15 mouse cellular contexts compared by ENCODE assay signal in the genomic region with DNA sequence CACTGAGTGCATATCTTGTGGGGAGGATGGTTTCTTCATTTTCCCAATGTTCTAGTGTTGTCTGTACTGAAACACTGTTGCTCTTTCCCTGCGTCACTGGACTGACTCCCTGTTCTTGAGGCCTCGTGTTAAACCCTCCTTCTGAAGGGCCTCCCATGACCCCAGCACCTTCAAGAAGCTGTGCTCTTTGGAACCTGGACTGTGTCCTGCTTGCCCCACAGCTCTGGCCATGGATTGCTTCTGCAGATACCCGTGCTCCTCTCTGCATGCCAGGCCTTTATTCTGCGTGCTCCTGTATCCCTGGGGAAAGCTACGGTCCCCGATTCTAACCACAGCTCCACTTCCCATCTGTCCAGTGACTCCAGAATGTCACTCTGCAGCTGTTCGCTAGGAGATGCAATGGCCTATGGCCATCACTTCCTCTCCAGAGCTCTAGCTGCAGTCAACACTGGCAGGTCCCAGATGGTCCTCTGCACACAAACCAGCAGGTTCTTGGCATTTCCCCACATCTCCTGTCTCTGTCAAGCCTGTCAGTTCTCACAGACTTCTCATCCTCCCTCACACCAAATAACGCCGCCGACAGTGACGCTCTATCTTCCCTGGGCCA. TPM values are rescaled to one million over a fixed set of nuclear protein-coding genes. Genes with fewer than 3 reads are reported as not detected.
DNase-seq lines count a peak whose midpoint lies in the region; ATAC-seq and TF ChIP-seq lines count a peak whose summit lies in the region.
"Had no signal": no experiment of that assay in that cellular context is flagged by ENCODE, and none has a peak within 500 bp of the region (broad histone marks: within the 10 kb centered on the region; RNA-seq: fewer than 3 reads in every experiment).

No protein-coding gene starts in this region.

- no peak for TF ChIP-seq CTCF in hindbrain, postnatal 0 days (IDR thresholded peaks at IDR 0.05; ENCODE audit: low read depth)
- TF ChIP-seq CTCF in brain, embryonic 14.5 days (IDR thresholded peaks at IDR 0.05; ENCODE audit: borderline replicate concordance, extremely low read depth, insufficient read depth, insufficient read length), result no peak
- TF ChIP-seq CTCF in cerebellum, adult 2 months (IDR thresholded peaks at IDR 0.05; ENCODE audit: borderline replicate concordance, insufficient read depth, low read depth, low read length), result no peak
- no peak for TF ChIP-seq CTCF in kidney, postnatal 0 days (IDR thresholded peaks at IDR 0.05; ENCODE audit: low read depth)

- ATAC-seq in hindbrain, postnatal 0 days, result peak; percentile 94
- no peak for ATAC-seq in hindbrain, embryonic 11.5 days (ENCODE audit: low FRiP score)
- 0 out of 2 replicates have a peak, but pooled peaks have one; percentile 25 for ATAC-seq in kidney, postnatal 0 days (replicated peaks; ENCODE audit: low FRiP score, low read depth)
- no peak for ATAC-seq in CD4-positive, CD25-positive, alpha-beta regulatory T cell, adult 4 months

- peak overlapping the region; percentile 71 for H3K27ac ChIP-seq in hindbrain, postnatal 0 days
- H3K27ac ChIP-seq in hindbrain, embryonic 11.5 days (ENCODE audit: low read depth, low read length), result no peak overlapping the region
- no peak overlapping the region; the same call in 1 of the 2 replicates for H3K27ac ChIP-seq in cerebellum, adult 2 months (ENCODE audit: insufficient read depth, low read length)
- H3K27ac ChIP-seq in kidney, postnatal 0 days, result 0 out of 2 replicates have a peak overlapping the region, but pooled peaks have one; percentile 8
- H3K27ac ChIP-seq: embryonic facial prominence, embryonic 13.5 days; liver, embryonic 14.5 days; stomach, embryonic 15.5 days had no signal

- 47% methylated on average over 11 of the region's 11 CpGs for WGBS in hindbrain, postnatal 0 days
- 84% methylated on average over 11 of the region's 11 CpGs for WGBS in hindbrain, embryonic 11.5 days
- 18% methylated on average over 11 of the region's 11 CpGs for WGBS in cerebellum, adult 2 months
- 48% methylated on average over 11 of the region's 11 CpGs for WGBS in kidney, postnatal 0 days

- H3K36me3 ChIP-seq in hindbrain, postnatal 0 days (ENCODE audit: insufficient read depth, low read length), result no peaks in the 10 kb centered on the region
- H3K36me3 ChIP-seq in hindbrain, embryonic 11.5 days (ENCODE audit: control insufficient read depth, insufficient read depth, low read length), result no peaks in the 10 kb centered on the region
- no peaks in the 10 kb centered on the region for H3K36me3 ChIP-seq in kidney, postnatal 0 days (ENCODE audit: insufficient read depth, low read length)
- H3K36me3 ChIP-seq: embryonic facial prominence, embryonic 13.5 days; stomach, embryonic 15.5 days had no signal

- no peak overlapping the region for H3K4me3 ChIP-seq in hindbrain, postnatal 0 days (ENCODE audit: low read length)
- no peak overlapping the region for H3K4me3 ChIP-seq in hindbrain, embryonic 11.5 days (ENCODE audit: low read depth, low read length)
- no peak overlapping the region for H3K4me3 ChIP-seq in cerebellum, adult 2 months (replicated peaks; ENCODE audit: insufficient read depth, low read depth, low read length)
- H3K4me3 ChIP-seq in kidney, postnatal 0 days (replicated peaks; ENCODE audit: low read depth, low read length), result no peak overlapping the region
- H3K4me3 ChIP-seq: embryonic facial prominence, embryonic 13.5 days; stomach, embryonic 15.5 days had no signal

- H3K4me2 ChIP-seq in hindbrain, postnatal 0 days (ENCODE audit: low read depth, low read length), result no peak overlapping the region
- no peak overlapping the region for H3K4me2 ChIP-seq in hindbrain, embryonic 11.5 days (replicated peaks; ENCODE audit: low read depth, low read length)
- H3K4me2 ChIP-seq in kidney, postnatal 0 days (ENCODE audit: low read length), result no peak overlapping the region
- H3K4me2 ChIP-seq: embryonic facial prominence, embryonic 13.5 days; stomach, embryonic 15.5 days had no signal

- no peak for TF ChIP-seq POLR2A in brain, embryonic 14.5 days (IDR thresholded peaks at IDR 0.05; ENCODE audit: borderline replicate concordance, extremely low read depth, insufficient read depth, insufficient read length, poor library complexity, severe bottlenecking)
- TF ChIP-seq POLR2A in cerebellum, adult 2 months (IDR thresholded peaks at IDR 0.05; ENCODE audit: borderline replicate concordance, insufficient read depth, low read length), result no peak

- no peak overlapping the region for H3K9ac ChIP-seq in hindbrain, postnatal 0 days (replicated peaks; ENCODE audit: low read length)
- H3K9ac ChIP-seq in hindbrain, embryonic 11.5 days (ENCODE audit: low read depth, low read length), result no peak overlapping the region
- no peak overlapping the region for H3K9ac ChIP-seq in kidney, postnatal 0 days (ENCODE audit: low read depth, low read length)
- H3K9ac ChIP-seq: embryonic facial prominence, embryonic 13.5 days; liver, embryonic 14.5 days; stomach, embryonic 15.5 days had no signal

- H3K27me3 ChIP-seq in hindbrain, postnatal 0 days (ENCODE audit: insufficient read depth, low read length), result no peaks in the 10 kb centered on the region
- peaks cover 4% of the 10 kb centered on the region; the same call in 1 of the 2 replicates for H3K27me3 ChIP-seq in hindbrain, embryonic 11.5 days (ENCODE audit: control insufficient read depth, insufficient read depth, low read length)
- H3K27me3 ChIP-seq in cerebellum, adult 2 months (ENCODE audit: control insufficient read depth, insufficient read depth, low read length), result no peaks in the 10 kb centered on the region
- no peaks in the 10 kb centered on the region for H3K27me3 ChIP-seq in kidney, postnatal 0 days (ENCODE audit: insufficient read depth, low read length)
- H3K27me3 ChIP-seq: stomach, embryonic 15.5 days had no signal

- peak; percentile 86 for DNase-seq in hindbrain, postnatal 0 days (ENCODE audit: low spot score)
- DNase-seq in hindbrain, embryonic 11.5 days (ENCODE audit: low spot score), result no peak
- DNase-seq in brain, embryonic 14.5 days (ENCODE audit: low read depth), result peak; percentile 65
- peak; percentile 44 to 60 for DNase-seq in cerebellum, adult 2 months
- peak; percentile 49 for DNase-seq in kidney, postnatal 0 days (ENCODE audit: low spot score)
- DNase-seq in liver, result no peak
- DNase-seq: gastrocnemius, postnatal 10 days; heart, postnatal 14 days; right cerebral cortex, postnatal 14 days had no signal

- no peaks in the 10 kb centered on the region for H3K9me3 ChIP-seq in hindbrain, postnatal 0 days (ENCODE audit: low read length)
- no peaks in the 10 kb centered on the region for H3K9me3 ChIP-seq in hindbrain, embryonic 11.5 days (ENCODE audit: control insufficient read depth, low read length)
- no peaks in the 10 kb centered on the region for H3K9me3 ChIP-seq in kidney, postnatal 0 days (replicated peaks; ENCODE audit: low read length)
- H3K9me3 ChIP-seq: embryonic facial prominence, embryonic 13.5 days; stomach, embryonic 15.5 days had no signal

- peaks cover 4% of the 10 kb centered on the region for H3K4me1 ChIP-seq in hindbrain, postnatal 0 days (ENCODE audit: insufficient read depth, low read length)
- H3K4me1 ChIP-seq in hindbrain, embryonic 11.5 days (replicated peaks; ENCODE audit: control insufficient read depth, insufficient read depth, low read length), result no peaks in the 10 kb centered on the region
- peaks cover 10% of the 10 kb centered on the region for H3K4me1 ChIP-seq in cerebellum, adult 2 months (ENCODE audit: control insufficient read depth, insufficient read depth, low read length)
- H3K4me1 ChIP-seq in kidney, postnatal 0 days (replicated peaks; ENCODE audit: insufficient read depth, low read length), result no peaks in the 10 kb centered on the region; the same call in 1 of the 2 replicates
- H3K4me1 ChIP-seq: embryonic facial prominence, embryonic 13.5 days; stomach, embryonic 15.5 days had no signal

RNA-seq across cellular contexts. Expression of a gene that starts 5.2 kb away (rescaled TPM):
- 25.1 and 40.1 TPM in 2 replicates for total RNA-seq in hindbrain, postnatal 0 days (2014; rRNA removed)
- 14.5 and 18.5 TPM in 2 replicates for polyA plus RNA-seq in hindbrain, postnatal 0 days (2015; fragmentation: Nextera tagmentation; extraction: Ambion mirVana)
- polyA plus RNA-seq in hindbrain, embryonic 11.5 days (2014; fragmentation: Nextera tagmentation; extraction: Ambion mirVana), result 19.1 and 24.1 TPM in 2 replicates
- polyA plus RNA-seq in brain, embryonic 14.5 days (2012; rRNA removed), result 37.6 and 45.6 TPM in 2 replicates
- 45.4 and 50.6 TPM in 2 replicates for polyA plus RNA-seq in cerebellum, adult 2 months (2012; rRNA removed)
- 28.1 and 33.2 TPM in 2 replicates for polyA plus RNA-seq in kidney, postnatal 0 days (2015; fragmentation: Nextera tagmentation; extraction: Ambion mirVana)
- polyA plus RNA-seq in CD4-positive, CD25-positive, alpha-beta regulatory T cell, adult 4 months (2017; shearing (Covaris generic)), result 10 to 100 TPM; 31.4 to 39.1 TPM

RNA-seq across cellular contexts. Expression of a gene that starts 8.1 kb away (rescaled TPM):
- not detected in 2 replicates for total RNA-seq in hindbrain, postnatal 0 days (2014; rRNA removed)
- 0.10 and 0.19 TPM in 2 replicates for polyA plus RNA-seq in hindbrain, postnatal 0 days (2015; fragmentation: Nextera tagmentation; extraction: Ambion mirVana)
- polyA plus RNA-seq in hindbrain, embryonic 11.5 days (2014; fragmentation: Nextera tagmentation; extraction: Ambion mirVana), result not detected in 2 replicates
- polyA plus RNA-seq in brain, embryonic 14.5 days (2012; rRNA removed), result 0.03 TPM in 1 of 2 replicates, not detected in the other
- polyA plus RNA-seq in cerebellum, adult 2 months (2012; rRNA removed), result not detected in 2 replicates
- 1.3 and 1.5 TPM in 2 replicates for polyA plus RNA-seq in kidney, postnatal 0 days (2015; fragmentation: Nextera tagmentation; extraction: Ambion mirVana)
- not detected for polyA plus RNA-seq in CD4-positive, CD25-positive, alpha-beta regulatory T cell, adult 4 months (2017; shearing (Covaris generic))
- total RNA-seq: heart, postnatal 14 days; left cerebral cortex, adult 18-20 months; megakaryocyte progenitor cell, adult 5-6 weeks had no signal
- polyA plus RNA-seq: embryonic facial prominence, embryonic 13.5 days had no signal

RNA-seq across cellular contexts. Expression of a gene that starts 38.8 kb away (rescaled TPM):
- total RNA-seq in hindbrain, postnatal 0 days (2014; rRNA removed), result 79.5 and 88.6 TPM in 2 replicates
- 44.7 and 45.6 TPM in 2 replicates for polyA plus RNA-seq in hindbrain, postnatal 0 days (2015; fragmentation: Nextera tagmentation; extraction: Ambion mirVana)
- 39.0 and 48.6 TPM in 2 replicates for polyA plus RNA-seq in hindbrain, embryonic 11.5 days (2014; fragmentation: Nextera tagmentation; extraction: Ambion mirVana)
- 83.8 and 88.4 TPM in 2 replicates for polyA plus RNA-seq in brain, embryonic 14.5 days (2012; rRNA removed)
- 67.0 and 70.5 TPM in 2 replicates for polyA plus RNA-seq in cerebellum, adult 2 months (2012; rRNA removed)
- 21.3 and 22.4 TPM in 2 replicates for polyA plus RNA-seq in kidney, postnatal 0 days (2015; fragmentation: Nextera tagmentation; extraction: Ambion mirVana)
- polyA plus RNA-seq in CD4-positive, CD25-positive, alpha-beta regulatory T cell, adult 4 months (2017; shearing (Covaris generic)), result 10 to 100 TPM; 52.3 to 82.7 TPM

Comparison
In these comparisons a context has a peak if more than half of its experiments do, and no peak if none do; other contexts are left out.
1. ATAC-seq: peak in hindbrain, postnatal 0 days (single experiment) and kidney, postnatal 0 days (single experiment); none in hindbrain, embryonic 11.5 days (single experiment) and CD4-positive, CD25-positive, alpha-beta regulatory T cell, adult 4 months (single experiment).
2. DNase-seq: peak in hindbrain, postnatal 0 days (single experiment), brain, embryonic 14.5 days (single experiment), cerebellum, adult 2 months (2 of 2) and kidney, postnatal 0 days (single experiment); none in hindbrain, embryonic 11.5 days (single experiment) and liver (single experiment).
3. H3K27ac ChIP-seq: peak in hindbrain, postnatal 0 days (single experiment) and kidney, postnatal 0 days (single experiment); none in hindbrain, embryonic 11.5 days (single experiment) and cerebellum, adult 2 months (single experiment).